Mouse (Mus musculus) liver, embryonic 13.5 days (tissue): ENCODE results near the gene Pcdh9. TPM values are rescaled to one million over a fixed set of nuclear protein-coding genes. Genes with fewer than 3 reads are reported as not detected.

Experiments used
- ATAC-seq: fragments of 200-750 bp; cut with Nextera tagmentation; 2 replicates; pipeline ENCODE4 v1.8.0; 2017; ENCODE audit warnings: low read depth, mild to moderate bottlenecking, moderate number of reproducible peaks, moderate library complexity
- DNase-seq: peaks from one replicate; pipeline ENCODE4 v3.0.0; 2022
- H3K27ac ChIP-seq: fragments of 300-500 bp; sonication (generic); 2 replicates; pipeline ENCODE4 v1.5.1; 2015; ENCODE audit warnings: moderate library complexity, mild to moderate bottlenecking, inconsistent platforms
- H3K27me3 ChIP-seq: fragments of 300-500 bp; sonication (generic); 2 replicates; pipeline ENCODE4 v1.6.1; 2015; ENCODE audit warnings: mild to moderate bottlenecking, inconsistent platforms
- H3K36me3 ChIP-seq: fragments of 300-500 bp; sonication (generic); 2 replicates; pipeline ENCODE4 v1.6.1; 2015; ENCODE audit warnings: mild to moderate bottlenecking, inconsistent platforms
- H3K4me1 ChIP-seq: fragments of 300-500 bp; sonication (generic); replicated peaks from 2 replicates; pipeline ENCODE4 v1.6.1; 2015; ENCODE audit warnings: inconsistent platforms
- H3K4me2 ChIP-seq: fragments of 300-500 bp; sonication (generic); 2 replicates; pipeline ENCODE4 v1.6.1; 2015; ENCODE audit warnings: inconsistent platforms, mild to moderate bottlenecking, moderate library complexity
- H3K4me3 ChIP-seq: fragments of 300-500 bp; sonication (generic); replicated peaks from 2 replicates; pipeline ENCODE4 v1.5.1; 2015; ENCODE audit warnings: mild to moderate bottlenecking, inconsistent platforms
- H3K9ac ChIP-seq: fragments of 300-500 bp; sonication (generic); 2 replicates; pipeline ENCODE4 v1.6.1; 2015; ENCODE audit warnings: mild to moderate bottlenecking, inconsistent platforms
- H3K9me3 ChIP-seq: fragments of 300-500 bp; sonication (generic); replicated peaks from 2 replicates; pipeline ENCODE4 v1.6.1; 2016; ENCODE audit warnings: inconsistent platforms
- WGBS: fragments of 180-500 bp; shearing (Covaris S2); methylation state at CpG from one replicate; pipeline ENCODE4 v1.1.7; 2015; ENCODE audit not compliant: insufficient replicate concordance; 5-methylcytosine and 5-hydroxymethylcytosine counted together
- polyA plus RNA-seq: library from polyadenylated mRNA; unstranded; fragments of >200 nt; fragmentation: Nextera tagmentation; extraction: Ambion mirVana; gene quantifications from 2 replicates; pipeline ENCODE4 v1.2.1, GENCODE M21; 2015

Gene Pcdh9
- polyA plus RNA-seq, 1 experiment from 2014 or later = 0.80 TPM

DNA sequence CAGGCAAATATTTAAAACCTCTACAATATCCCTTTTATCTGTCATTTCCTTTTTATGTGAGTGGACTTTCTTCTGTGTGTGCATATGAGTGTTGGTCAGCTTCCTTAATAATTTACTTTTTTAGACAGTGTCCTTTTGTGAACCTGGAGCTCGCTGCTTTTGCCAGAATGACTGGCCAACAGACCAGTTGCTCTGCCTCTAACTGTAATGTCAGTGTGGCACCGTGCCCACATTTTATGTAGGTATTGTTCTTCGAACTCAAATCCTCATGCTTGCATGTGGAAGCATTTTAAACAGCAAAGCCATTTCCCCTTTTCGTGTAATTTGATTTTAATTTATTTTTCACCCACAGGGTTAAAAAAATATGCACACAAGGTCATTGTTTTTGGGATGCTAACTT is 748.4 kb downstream of the Pcdh9 start:
- DNase-seq = no peak
- 66% methylated on average over 4 of the region's 4 CpGs for WGBS

DNA sequence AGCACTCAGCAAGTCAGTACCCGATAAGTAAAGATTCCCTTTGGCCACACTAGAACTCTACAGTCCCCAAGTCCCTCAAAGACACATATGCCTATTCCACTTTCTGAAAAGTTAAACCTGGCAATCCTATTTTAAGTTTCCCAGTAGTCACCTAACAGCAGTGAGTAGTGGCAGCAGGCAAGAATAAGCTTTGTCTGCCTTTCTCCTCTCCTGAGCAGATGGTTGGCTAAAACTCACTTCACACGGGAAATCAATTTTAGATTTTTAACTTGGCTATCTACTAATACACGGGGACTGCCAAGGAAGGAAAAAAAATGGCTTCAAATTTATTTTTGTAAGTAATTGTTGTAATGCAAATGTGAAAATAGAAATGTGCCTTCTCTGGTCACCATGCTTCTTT is 763.5 kb downstream of the Pcdh9 start:
- Histone ChIP-seq H3K27me3 (no peaks in the 10 kb centered on the region), H3K36me3 (no peaks in the 10 kb centered on the region), H3K4me1 (no peaks in the 10 kb centered on the region), H3K4me3 (no peak overlapping the region), H3K4me2 (no peak overlapping the region), H3K9me3 (no peaks in the 10 kb centered on the region), H3K27ac (no peak overlapping the region), H3K9ac (no peak overlapping the region)
- ATAC-seq = no peak
- DNase-seq = no peak
- 57% methylated on average over 3 of the region's 3 CpGs for WGBS

More for the DNA sequence above, 748.4 kb downstream of the Pcdh9 start:
- H3K27me3 ChIP-seq = no peaks in the 10 kb centered on the region
- H3K27ac ChIP-seq = no peak overlapping the region
- ATAC-seq = no peak
- no peak overlapping the region for H3K9ac ChIP-seq
- H3K4me1 ChIP-seq = no peaks in the 10 kb centered on the region
- H3K36me3 ChIP-seq = no peaks in the 10 kb centered on the region
- H3K9me3 ChIP-seq = no peaks in the 10 kb centered on the region
- no peak overlapping the region for H3K4me3 ChIP-seq
- H3K4me2 ChIP-seq = no peak overlapping the region

GRCm38 (mm10) chr14:93102755-93103154 is 787.7 kb downstream of the Pcdh9 start:
- Histone ChIP-seq H3K9ac (no peak overlapping the region), H3K9me3 (no peaks in the 10 kb centered on the region), H3K4me3 (no peak overlapping the region), H3K36me3 (no peaks in the 10 kb centered on the region), H3K27me3 (no peaks in the 10 kb centered on the region), H3K4me2 (no peak overlapping the region), H3K4me1 (no peaks in the 10 kb centered on the region), H3K27ac (no peak overlapping the region)
- ATAC-seq (no peak), DNase-seq (no peak)
- 47% methylated on average over 2 of the region's 2 CpGs for WGBS

GRCm38 (mm10) chr14:93095081-93095480 is 795.4 kb downstream of the Pcdh9 start:
- no peak for DNase-seq
- WGBS = 68% methylated on average over 2 of the region's 2 CpGs
- H3K27ac ChIP-seq = no peak overlapping the region

DNA sequence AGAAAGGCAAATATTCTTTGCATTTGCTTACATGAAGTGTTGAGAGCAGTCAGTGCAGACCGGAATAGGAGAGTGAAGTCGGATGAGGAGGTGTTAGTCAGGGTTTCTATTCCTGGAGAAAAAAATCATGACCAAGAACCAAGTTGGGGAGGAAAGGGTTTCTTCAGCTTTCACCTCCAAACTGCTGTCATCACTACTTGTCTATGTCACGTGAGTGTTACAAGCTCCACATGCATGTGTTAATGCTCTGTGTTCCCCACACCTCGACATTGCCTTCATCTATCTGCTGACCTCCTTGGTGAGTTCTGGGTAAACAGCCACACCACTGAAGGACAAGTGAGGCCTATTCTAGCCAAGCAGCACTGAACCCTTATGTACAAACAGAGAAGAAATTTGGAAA is 797.7 kb downstream of the Pcdh9 start:
- H3K9me3 ChIP-seq = no peaks in the 10 kb centered on the region
- no peak overlapping the region for H3K9ac ChIP-seq
- no peaks in the 10 kb centered on the region for H3K4me1 ChIP-seq
- H3K4me2 ChIP-seq = no peak overlapping the region
- H3K4me3 ChIP-seq = no peak overlapping the region
- H3K27me3 ChIP-seq = no peaks in the 10 kb centered on the region
- WGBS = 64% methylated on average over 4 of the region's 4 CpGs
- ATAC-seq = no peak
- H3K36me3 ChIP-seq = no peaks in the 10 kb centered on the region
- DNase-seq = no peak
- no peak overlapping the region for H3K27ac ChIP-seq

More at GRCm38 (mm10) chr14:93095081-93095480, 795.4 kb downstream of the Pcdh9 start:
- Histone ChIP-seq H3K27me3 (no peaks in the 10 kb centered on the region), H3K4me3 (no peak overlapping the region), H3K9me3 (no peaks in the 10 kb centered on the region), H3K4me2 (no peak overlapping the region), H3K36me3 (no peaks in the 10 kb centered on the region), H3K4me1 (no peaks in the 10 kb centered on the region), H3K9ac (no peak overlapping the region)
- ATAC-seq = no peak

- ATAC-seq = no peak
- Histone ChIP-seq H3K36me3 (no peaks in the 10 kb centered on the region), H3K4me2 (no peak overlapping the region), H3K9me3 (no peaks in the 10 kb centered on the region), H3K4me3 (no peak overlapping the region), H3K9ac (no peak overlapping the region), H3K27ac (no peak overlapping the region), H3K27me3 (no peaks in the 10 kb centered on the region), H3K4me1 (no peaks in the 10 kb centered on the region)
- no peak for DNase-seq
- 49% methylated on average over 2 of the region's 2 CpGs for WGBS
Measured at GRCm38 (mm10) chr14:93085646-93086045, 804.8 kb downstream of the Pcdh9 start.

DNA sequence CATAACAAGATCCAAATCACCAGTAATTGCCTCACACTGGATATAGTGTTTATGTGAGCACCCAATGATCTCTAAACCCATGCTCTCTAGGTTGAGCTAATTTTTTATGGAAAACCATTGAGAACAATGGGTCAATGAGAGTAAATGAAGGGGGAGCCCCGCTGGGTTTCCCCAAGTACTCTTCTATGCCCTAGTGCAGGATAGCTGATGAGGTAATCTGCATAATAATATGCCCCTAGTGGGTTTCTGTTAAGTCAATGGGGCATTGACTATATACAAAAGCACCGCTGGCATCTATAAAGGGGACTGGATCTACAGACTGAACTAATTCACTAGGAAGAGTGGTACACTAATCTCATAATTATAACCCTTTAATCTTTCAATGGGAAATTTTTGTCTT is 807.3 kb downstream of the Pcdh9 start:
- Histone ChIP-seq H3K4me3 (no peak overlapping the region), H3K4me1 (no peaks in the 10 kb centered on the region), H3K36me3 (no peaks in the 10 kb centered on the region), H3K4me2 (no peak overlapping the region), H3K9me3 (no peaks in the 10 kb centered on the region), H3K9ac (no peak overlapping the region), H3K27ac (no peak overlapping the region), H3K27me3 (no peaks in the 10 kb centered on the region)
- no peak for DNase-seq
- no peak for ATAC-seq
- 26% methylated on average over 2 of the region's 2 CpGs for WGBS

DNA sequence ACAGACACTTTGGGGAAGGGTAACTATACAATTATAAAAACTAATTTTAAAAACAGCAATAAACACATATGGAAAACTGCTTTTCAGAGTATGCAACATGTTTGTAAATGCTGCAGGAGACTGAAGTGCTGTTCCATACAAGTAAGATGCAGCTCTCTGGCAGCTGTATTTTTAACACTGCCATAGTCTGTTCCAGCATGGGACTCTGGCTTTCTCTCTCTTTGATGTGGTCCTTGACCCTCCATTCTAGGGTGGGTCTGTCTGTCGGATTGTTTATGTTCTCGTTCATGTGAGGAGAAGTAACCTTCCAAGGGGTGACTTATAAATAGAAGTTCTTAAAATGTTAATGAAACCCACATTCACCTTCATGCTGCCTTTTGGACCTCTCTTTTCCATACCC is 809.6 kb downstream of the Pcdh9 start:
- WGBS = 42% methylated on average over 2 of the region's 2 CpGs
- H3K27ac ChIP-seq = no peak overlapping the region
- ATAC-seq (no peak), DNase-seq (no peak)
- no peaks in the 10 kb centered on the region for H3K36me3 ChIP-seq
- no peaks in the 10 kb centered on the region for H3K27me3 ChIP-seq
- no peak overlapping the region for H3K9ac ChIP-seq
- H3K9me3 ChIP-seq = no peaks in the 10 kb centered on the region
- H3K4me3 ChIP-seq = no peak overlapping the region
- H3K4me2 ChIP-seq = no peak overlapping the region
- no peaks in the 10 kb centered on the region for H3K4me1 ChIP-seq

DNA sequence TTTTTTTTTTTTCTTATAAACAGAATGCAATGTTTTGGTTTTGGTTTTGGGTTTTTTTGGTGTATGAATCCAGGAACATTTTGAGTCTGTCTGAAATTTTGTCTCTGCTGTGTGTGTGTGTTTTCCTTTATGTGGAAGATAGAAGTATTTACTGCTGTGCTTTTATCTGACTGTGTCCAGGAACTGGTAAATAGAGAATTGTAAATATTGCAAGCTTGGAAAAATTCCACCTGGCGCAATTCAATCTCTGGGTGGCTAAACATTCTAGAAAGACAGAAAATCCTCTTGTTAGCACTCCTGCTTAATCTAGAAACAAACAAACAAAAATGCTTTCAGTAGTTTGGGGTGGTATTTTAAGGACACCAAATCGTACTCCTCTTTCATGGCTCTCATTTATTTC is 814.7 kb downstream of the Pcdh9 start:
- no peak for ATAC-seq

DNA sequence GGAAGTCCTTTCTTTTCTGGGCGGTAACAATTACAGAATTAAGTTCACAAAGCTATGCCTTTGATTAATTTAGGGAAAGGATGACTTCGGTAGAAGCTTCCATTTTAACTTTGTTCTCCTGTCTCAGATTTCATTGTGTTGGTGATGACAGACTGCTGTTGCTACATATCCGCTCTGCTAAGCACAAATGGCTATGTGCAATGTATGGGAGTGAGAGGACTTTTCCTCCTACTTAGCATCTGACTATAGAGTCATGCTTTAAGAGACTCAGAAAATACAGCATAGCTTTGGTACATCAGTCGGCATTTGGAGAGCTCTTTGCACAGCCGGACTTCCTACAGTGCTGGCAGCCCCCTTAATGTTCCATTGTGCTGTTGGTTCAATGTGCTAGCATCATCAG is 818.1 kb downstream of the Pcdh9 start:
- H3K9ac ChIP-seq = no peak overlapping the region
- no peak overlapping the region for H3K4me3 ChIP-seq
- H3K27me3 ChIP-seq = no peaks in the 10 kb centered on the region
- ATAC-seq (no peak), DNase-seq (no peak)
- H3K36me3 ChIP-seq = no peaks in the 10 kb centered on the region
- H3K4me1 ChIP-seq = no peaks in the 10 kb centered on the region
- H3K9me3 ChIP-seq = no peaks in the 10 kb centered on the region
- no peak overlapping the region for H3K27ac ChIP-seq
- 73% methylated on average over 5 of the region's 5 CpGs for WGBS
- H3K4me2 ChIP-seq = no peak overlapping the region

More for the DNA sequence above, 814.7 kb downstream of the Pcdh9 start:
- H3K27ac ChIP-seq = no peak overlapping the region
- H3K9me3 ChIP-seq = no peaks in the 10 kb centered on the region
- no peak overlapping the region for H3K9ac ChIP-seq
- no peaks in the 10 kb centered on the region for H3K27me3 ChIP-seq
- H3K36me3 ChIP-seq = no peaks in the 10 kb centered on the region
- no peak overlapping the region for H3K4me2 ChIP-seq
- 59% methylated on average over 2 of the region's 2 CpGs for WGBS
- no peak for DNase-seq
- no peak overlapping the region for H3K4me3 ChIP-seq
- no peaks in the 10 kb centered on the region for H3K4me1 ChIP-seq

- H3K9ac ChIP-seq = no peak overlapping the region
- no peaks in the 10 kb centered on the region for H3K4me1 ChIP-seq
- no peak overlapping the region for H3K4me2 ChIP-seq
- H3K27ac ChIP-seq = no peak overlapping the region
- H3K9me3 ChIP-seq = no peaks in the 10 kb centered on the region
- WGBS = 41% methylated on average over 4 of the region's 4 CpGs
- no peak overlapping the region for H3K4me3 ChIP-seq
- no peaks in the 10 kb centered on the region for H3K36me3 ChIP-seq
- ATAC-seq (no peak), DNase-seq (no peak)
- no peaks in the 10 kb centered on the region for H3K27me3 ChIP-seq
Measured at GRCm38 (mm10) chr14:93070140-93070539, 820.3 kb downstream of the Pcdh9 start.

DNA sequence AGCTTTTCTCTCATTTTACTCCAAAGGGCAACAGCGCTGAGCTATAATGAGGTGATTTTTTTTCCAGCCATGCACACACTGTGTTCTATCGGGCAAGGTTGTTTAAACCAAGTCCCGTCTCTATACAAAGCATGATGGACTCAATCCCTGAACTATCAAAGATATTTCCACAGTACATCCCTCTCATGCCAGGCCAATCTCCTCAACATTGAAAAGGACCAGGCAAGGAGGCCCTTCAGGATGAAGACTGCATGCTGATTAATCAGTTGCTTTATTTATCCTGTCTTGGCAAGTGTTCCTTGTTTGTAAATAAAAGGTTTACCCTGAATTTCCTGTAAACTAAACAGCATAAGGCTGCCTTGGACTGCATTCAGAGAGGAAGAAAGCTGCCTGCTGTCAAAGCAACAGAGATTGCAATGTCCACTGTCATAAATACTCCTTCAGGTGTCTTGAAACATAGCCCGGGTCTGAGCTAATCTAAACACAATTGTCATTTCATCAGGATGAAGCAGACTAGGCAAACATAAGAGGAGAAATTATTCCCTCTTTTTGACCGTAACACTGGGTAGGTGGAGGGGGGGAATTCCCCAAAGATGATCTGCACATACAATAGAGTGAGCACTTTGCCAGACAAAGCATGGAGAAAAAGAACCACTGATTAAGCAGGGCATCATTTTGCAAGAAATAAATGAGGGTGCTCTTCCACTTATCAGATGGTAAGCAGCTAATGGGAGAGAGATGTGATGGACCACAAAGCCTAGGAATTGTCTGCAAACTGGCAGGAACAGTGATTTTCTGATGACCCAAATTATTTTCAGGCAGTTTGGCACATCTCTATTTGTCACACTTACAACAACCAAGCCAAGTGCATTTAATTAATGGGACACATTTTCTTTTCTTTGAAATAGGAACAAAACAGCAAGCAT is 822.8 kb downstream of the Pcdh9 start:
- H3K27ac ChIP-seq = no peak overlapping the region

More for the DNA sequence above, 822.8 kb downstream of the Pcdh9 start:
- ATAC-seq = no peak
- no peak overlapping the region for H3K4me3 ChIP-seq
- DNase-seq = no peak
- H3K4me1 ChIP-seq = no peaks in the 10 kb centered on the region
- no peak overlapping the region for H3K9ac ChIP-seq
- 60% methylated on average over 5 of the region's 5 CpGs for WGBS
- H3K27me3 ChIP-seq = no peaks in the 10 kb centered on the region
- H3K4me2 ChIP-seq = no peak overlapping the region
- H3K9me3 ChIP-seq = no peaks in the 10 kb centered on the region
- no peaks in the 10 kb centered on the region for H3K36me3 ChIP-seq
